Mouse (Mus musculus) stomach, embryonic 16.5 days (tissue): ENCODE results near the gene Gm28043. TPM values are rescaled to one million over a fixed set of nuclear protein-coding genes. Genes with fewer than 3 reads are reported as not detected.

Experiments used
- ATAC-seq: fragments of 200-750 bp; cut with Nextera tagmentation; 2 replicates; pipeline ENCODE4 v1.8.0; 2017; ENCODE audit warnings: moderate number of reproducible peaks, moderate TSS enrichment; ENCODE audit not compliant: insufficient read depth, low FRiP score
- H3K27ac ChIP-seq: fragments of 300-500 bp; sonication (generic); 2 replicates; pipeline ENCODE4 v1.5.1; 2014; ENCODE audit warnings: low read length
- H3K27me3 ChIP-seq: fragments of 300-500 bp; sonication (generic); 2 replicates; pipeline ENCODE4 v1.6.1; 2014; ENCODE audit warnings: low read length, control low read depth, mixed read lengths; ENCODE audit not compliant: control insufficient read depth, insufficient read depth
- H3K36me3 ChIP-seq: fragments of 300-500 bp; sonication (generic); 2 replicates; pipeline ENCODE4 v1.6.1; 2014; ENCODE audit warnings: low read length; ENCODE audit not compliant: control insufficient read depth, insufficient read depth
- H3K4me1 ChIP-seq: fragments of 300-500 bp; sonication (generic); 2 replicates; pipeline ENCODE4 v1.6.1; 2014; ENCODE audit warnings: low read length, control low read depth, mixed read lengths; ENCODE audit not compliant: control insufficient read depth, insufficient read depth
- H3K4me2 ChIP-seq: fragments of 300-500 bp; sonication (generic); 2 replicates; pipeline ENCODE4 v1.6.1; 2014; ENCODE audit warnings: low read depth, low read length, mixed read lengths
- H3K4me3 ChIP-seq: fragments of 300-500 bp; sonication (generic); replicated peaks from 2 replicates; pipeline ENCODE4 v1.5.1; 2014; ENCODE audit warnings: mild to moderate bottlenecking, low read length
- H3K9ac ChIP-seq: fragments of 300-500 bp; sonication (generic); 2 replicates; pipeline ENCODE4 v1.6.1; 2014; ENCODE audit warnings: low read length
- H3K9me3 ChIP-seq: fragments of 300-500 bp; sonication (generic); replicated peaks from 2 replicates; pipeline ENCODE4 v1.6.1; 2016; ENCODE audit warnings: low read length, control low read depth; ENCODE audit not compliant: control insufficient read depth
- WGBS: fragments of 180-500 bp; shearing (Covaris S2); extraction: QIAGEN DNeasy Blood & Tissue Kit; methylation state at CpG from one replicate; pipeline ENCODE4 v1.1.7; 2014; 5-methylcytosine and 5-hydroxymethylcytosine counted together
- polyA plus RNA-seq: library from polyadenylated mRNA; unstranded; fragments of >200 nt; fragmentation: Nextera tagmentation; extraction: Ambion mirVana; gene quantifications from 2 replicates; pipeline ENCODE4 v1.2.1, GENCODE M21; 2015

The Gm28043 gene
- polyA plus RNA-seq, 1 experiment from 2014 or later: 3.1 TPM

GRCm38 (mm10) chr17:29668051-29668986, 53.6 kb downstream of the Gm28043 start:
- 76% methylated on average over 10 of the region's 10 CpGs for WGBS
- no peak for ATAC-seq
- H3K4me2 ChIP-seq: no peak overlapping the region

DNA sequence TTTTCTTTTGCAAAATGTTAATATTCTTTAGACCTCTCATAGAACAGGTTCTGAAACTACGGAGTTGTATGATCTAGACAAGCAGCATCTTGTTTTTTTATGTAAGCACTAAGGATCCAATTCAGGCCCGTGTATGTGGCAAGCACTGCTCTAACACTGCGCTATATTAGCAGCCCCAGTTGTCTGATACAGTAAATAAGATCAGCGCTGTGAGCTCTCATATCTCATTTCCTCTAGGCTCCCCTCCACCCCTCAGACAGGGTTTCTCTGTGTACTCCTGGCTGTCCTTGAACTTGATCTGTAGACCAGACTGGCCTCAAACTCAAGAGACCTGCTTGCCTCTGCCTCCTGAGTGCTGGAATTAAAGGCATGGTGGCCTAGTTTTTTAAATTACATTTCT, 54.4 kb downstream of the Gm28043 start:
- Histone ChIP-seq H3K27ac (no peak overlapping the region), H3K4me3 (no peak overlapping the region), H3K9me3 (no peaks in the 10 kb centered on the region), H3K27me3 (no peaks in the 10 kb centered on the region), H3K4me1 (0 out of 2 replicates have a peak, but pooled peaks cover 7% of the 10 kb centered on the region), H3K4me2 (no peak overlapping the region), H3K9ac (no peak overlapping the region), H3K36me3 (peaks cover 9% of the 10 kb centered on the region; the same call in 1 of the 2 replicates)
- 88% methylated on average over 4 of the region's 4 CpGs for WGBS
- ATAC-seq: no peak

More at GRCm38 (mm10) chr17:29668051-29668986, 53.6 kb downstream of the Gm28043 start:
- H3K27ac ChIP-seq: peak overlapping the region; percentile 26; the same call in 1 of the 2 replicates
- H3K9me3 ChIP-seq: no peaks in the 10 kb centered on the region
- 0 out of 2 replicates have a peak, but pooled peaks cover 7% of the 10 kb centered on the region for H3K4me1 ChIP-seq
- peaks cover 6% of the 10 kb centered on the region; the same call in 1 of the 2 replicates for H3K36me3 ChIP-seq
- no peaks in the 10 kb centered on the region for H3K27me3 ChIP-seq
- no peak overlapping the region for H3K4me3 ChIP-seq
- H3K9ac ChIP-seq: no peak overlapping the region; the same call in 1 of the 2 replicates

GRCm38 (mm10) chr17:29669936-29670335, 55.3 kb downstream of the Gm28043 start:
- no peak overlapping the region for H3K27ac ChIP-seq
- no peak overlapping the region for H3K4me3 ChIP-seq
- H3K4me1 ChIP-seq: 0 out of 2 replicates have a peak, but pooled peaks cover 7% of the 10 kb centered on the region
- H3K27me3 ChIP-seq: no peaks in the 10 kb centered on the region
- H3K9ac ChIP-seq: no peak overlapping the region
- H3K36me3 ChIP-seq: peaks cover 13% of the 10 kb centered on the region; the same call in 1 of the 2 replicates
- peak; percentile 40 for ATAC-seq
- H3K4me2 ChIP-seq: no peak overlapping the region
- H3K9me3 ChIP-seq: no peaks in the 10 kb centered on the region

DNA sequence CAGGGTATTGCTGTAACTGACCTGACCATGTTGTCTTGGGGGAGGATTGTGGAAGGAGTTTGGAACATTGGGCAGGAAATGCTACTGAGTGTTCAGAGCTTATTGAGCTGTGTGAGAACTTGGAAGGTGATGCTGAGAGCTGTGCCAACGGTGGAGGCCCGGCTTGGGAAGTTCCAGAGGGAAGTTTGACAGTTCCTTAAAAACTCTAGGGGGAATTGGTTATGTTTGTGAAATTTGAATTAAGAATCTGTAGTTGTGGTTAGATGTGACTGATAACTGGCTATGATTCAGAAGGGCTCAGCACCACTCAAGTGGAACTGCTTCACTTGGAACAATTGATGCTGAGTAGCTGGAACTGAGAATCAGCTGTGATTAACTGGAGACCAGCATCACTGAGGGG, 56.3 kb downstream of the Gm28043 start:
- WGBS: 69% methylated on average over 2 of the region's 2 CpGs
- Histone ChIP-seq H3K36me3 (peaks cover 20% of the 10 kb centered on the region; the same call in 1 of the 2 replicates), H3K4me2 (no peak overlapping the region), H3K27ac (no peak overlapping the region), H3K9me3 (no peaks in the 10 kb centered on the region), H3K27me3 (no peaks in the 10 kb centered on the region), H3K4me3 (no peak overlapping the region), H3K9ac (no peak overlapping the region), H3K4me1 (0 out of 2 replicates have a peak, but pooled peaks cover 7% of the 10 kb centered on the region)
- no peak for ATAC-seq

GRCm38 (mm10) chr17:29673325-29673724, 58.6 kb downstream of the Gm28043 start:
- WGBS: 90% methylated on average over 4 of the region's 4 CpGs
- Histone ChIP-seq H3K27me3 (no peaks in the 10 kb centered on the region), H3K9me3 (no peaks in the 10 kb centered on the region), H3K36me3 (peaks cover 24% of the 10 kb centered on the region; the same call in 1 of the 2 replicates), H3K9ac (no peak overlapping the region), H3K4me1 (0 out of 2 replicates have a peak, but pooled peaks cover 3% of the 10 kb centered on the region), H3K27ac (no peak overlapping the region), H3K4me3 (no peak overlapping the region), H3K4me2 (no peak overlapping the region)
- no peak for ATAC-seq

- peaks cover 20% of the 10 kb centered on the region for H3K4me1 ChIP-seq
- ATAC-seq: no peak
- no peak overlapping the region for H3K27ac ChIP-seq
- no peaks in the 10 kb centered on the region for H3K27me3 ChIP-seq
- no peak overlapping the region for H3K4me2 ChIP-seq
- H3K9me3 ChIP-seq: no peaks in the 10 kb centered on the region
- 79% methylated on average over 8 of the region's 8 CpGs for WGBS
- no peak overlapping the region for H3K9ac ChIP-seq
- H3K4me3 ChIP-seq: no peak overlapping the region
- H3K36me3 ChIP-seq: peaks cover 28% of the 10 kb centered on the region; the same call in 1 of the 2 replicates
These were observed 63.9 kb downstream of the Gm28043 start for GRCm38 (mm10) chr17:29678526-29678925.

- no peak overlapping the region for H3K4me2 ChIP-seq
- no peak for ATAC-seq
- no peaks in the 10 kb centered on the region for H3K27me3 ChIP-seq
- no peaks in the 10 kb centered on the region for H3K9me3 ChIP-seq
- no peak overlapping the region for H3K9ac ChIP-seq
- H3K36me3 ChIP-seq: peaks cover 23% of the 10 kb centered on the region; the same call in 1 of the 2 replicates
- WGBS: 86% methylated on average over 6 of the region's 6 CpGs
- no peak overlapping the region for H3K27ac ChIP-seq
- peaks cover 20% of the 10 kb centered on the region for H3K4me1 ChIP-seq
- no peak overlapping the region for H3K4me3 ChIP-seq
These were observed 64.5 kb downstream of the Gm28043 start for GRCm38 (mm10) chr17:29679038-29679767.

- Histone ChIP-seq H3K4me2 (no peak overlapping the region), H3K4me3 (no peak overlapping the region), H3K9me3 (no peaks in the 10 kb centered on the region), H3K4me1 (peaks cover 20% of the 10 kb centered on the region), H3K9ac (no peak overlapping the region), H3K27me3 (no peaks in the 10 kb centered on the region), H3K27ac (peak overlapping the region; percentile 63; the same call in 1 of the 2 replicates), H3K36me3 (peaks cover 20% of the 10 kb centered on the region; the same call in 1 of the 2 replicates)
- 56% methylated on average over 2 of the region's 2 CpGs for WGBS
- peak; percentile 73 for ATAC-seq
These were observed 65.5 kb downstream of the Gm28043 start for GRCm38 (mm10) chr17:29680174-29680573.
